Mouse (Mus musculus): ENCODE measurements around the gene Sytl3.
"Not testable (repeated sequence)": the region's sequence is repeated elsewhere in the genome, so short reads cannot be mapped to it uniquely, and the experiment has no call there.

Gene Sytl3

GRCm38 (mm10) chr17:6646841-6647240 is 12.1 kb upstream of the Sytl3 start:
- DNase-seq (ENCODE audit: low spot score in 2 of 2), result peak in 1 of 2 experiments; percentile 62

GRCm38 (mm10) chr17:6647452-6647851 is 11.4 kb upstream of the Sytl3 start:
- DNase-seq (ENCODE audit: low spot score in 2 of 2), result peak in 1 of 2 experiments; percentile 55

GRCm38 (mm10) chr17:6650904-6651565 is 7.9 kb upstream of the Sytl3 start:
- not testable (repeated sequence) for DNase-seq (ENCODE audit: low spot score in 2 of 2)

- DNase-seq (ENCODE audit: low spot score in 2 of 2), result not testable (repeated sequence)
Measured at GRCm38 (mm10) chr17:6653341-6653946, 5.4 kb upstream of the Sytl3 start.

GRCm38 (mm10) chr17:6655087-6655511 is 3.8 kb upstream of the Sytl3 start:
- DNase-seq (ENCODE audit: low spot score in 2 of 2), result peak; percentile 50 to 67

- DNase-seq (ENCODE audit: low spot score in 2 of 2), result peak; percentile 65 to 78
Measured at GRCm38 (mm10) chr17:6655567-6656281, 3.2 kb upstream of the Sytl3 start, which contains the start of gene Dynlt1f. TSS of gene Dynlt1f (minus strand) at chr17:6655900.

GRCm38 (mm10) chr17:6656471-6656870 is 2.4 kb upstream of the Sytl3 start:
- not testable (repeated sequence) for DNase-seq (ENCODE audit: low spot score in 2 of 2)

GRCm38 (mm10) chr17:6660589-6660988 is 1.7 kb downstream of the Sytl3 start:
- not testable (repeated sequence) for DNase-seq (ENCODE audit: low spot score in 2 of 2)

GRCm38 (mm10) chr17:6661093-6661816 is 2.4 kb downstream of the Sytl3 start:
- peak in 1 of 2 experiments; percentile 28 for DNase-seq (ENCODE audit: low spot score in 2 of 2)

- not testable (repeated sequence) for DNase-seq (ENCODE audit: low spot score in 2 of 2)
Measured at GRCm38 (mm10) chr17:6662840-6663239, 3.9 kb downstream of the Sytl3 start.

- not testable (repeated sequence) for DNase-seq (ENCODE audit: low spot score in 2 of 2)
Measured at GRCm38 (mm10) chr17:6665389-6665788, 6.5 kb downstream of the Sytl3 start.

GRCm38 (mm10) chr17:6668522-6668921 is 9.6 kb downstream of the Sytl3 start:
- DNase-seq (ENCODE audit: low spot score in 2 of 2), result not testable (repeated sequence)

- DNase-seq (ENCODE audit: low spot score in 2 of 2), result not testable (repeated sequence)
Measured at GRCm38 (mm10) chr17:6674297-6674696, 15.4 kb downstream of the Sytl3 start.

- not testable (repeated sequence) for DNase-seq (ENCODE audit: low spot score in 2 of 2)
Measured at GRCm38 (mm10) chr17:6678063-6678462, 19.2 kb downstream of the Sytl3 start.

GRCm38 (mm10) chr17:6681721-6682120 is 22.8 kb downstream of the Sytl3 start:
- not testable (repeated sequence) for DNase-seq (ENCODE audit: low spot score in 2 of 2)

- DNase-seq (ENCODE audit: low spot score in 2 of 2), result not testable (repeated sequence)
Measured at GRCm38 (mm10) chr17:6683702-6684101, 24.8 kb downstream of the Sytl3 start.

- not testable (repeated sequence) for DNase-seq (ENCODE audit: low spot score in 2 of 2)
Measured at GRCm38 (mm10) chr17:6684464-6685287, 25.8 kb downstream of the Sytl3 start.

GRCm38 (mm10) chr17:6685288-6685818 is 26.5 kb downstream of the Sytl3 start:
- DNase-seq (ENCODE audit: low spot score in 2 of 2), result peak in 1 of 2 experiments; percentile 59

GRCm38 (mm10) chr17:6686299-6686971 is 27.5 kb downstream of the Sytl3 start:
- not testable (repeated sequence) for DNase-seq (ENCODE audit: low spot score in 2 of 2)

GRCm38 (mm10) chr17:6689344-6689743 is 30.5 kb downstream of the Sytl3 start:
- not testable (repeated sequence) for DNase-seq (ENCODE audit: low spot score in 2 of 2)
